Mouse (Mus musculus): ENCODE data around the gene Rgp1. TPM values are rescaled to one million over a fixed set of nuclear protein-coding genes. Genes with fewer than 3 reads are reported as not detected.
"Not testable (repeated sequence)": the region's sequence is repeated elsewhere in the genome, so short reads cannot be mapped to it uniquely, and the experiment has no call there.

Gene Rgp1
- total RNA-seq (2022), result 10 to 100 TPM; 31.3 to 39.6 (median 34.6) TPM

DNA sequence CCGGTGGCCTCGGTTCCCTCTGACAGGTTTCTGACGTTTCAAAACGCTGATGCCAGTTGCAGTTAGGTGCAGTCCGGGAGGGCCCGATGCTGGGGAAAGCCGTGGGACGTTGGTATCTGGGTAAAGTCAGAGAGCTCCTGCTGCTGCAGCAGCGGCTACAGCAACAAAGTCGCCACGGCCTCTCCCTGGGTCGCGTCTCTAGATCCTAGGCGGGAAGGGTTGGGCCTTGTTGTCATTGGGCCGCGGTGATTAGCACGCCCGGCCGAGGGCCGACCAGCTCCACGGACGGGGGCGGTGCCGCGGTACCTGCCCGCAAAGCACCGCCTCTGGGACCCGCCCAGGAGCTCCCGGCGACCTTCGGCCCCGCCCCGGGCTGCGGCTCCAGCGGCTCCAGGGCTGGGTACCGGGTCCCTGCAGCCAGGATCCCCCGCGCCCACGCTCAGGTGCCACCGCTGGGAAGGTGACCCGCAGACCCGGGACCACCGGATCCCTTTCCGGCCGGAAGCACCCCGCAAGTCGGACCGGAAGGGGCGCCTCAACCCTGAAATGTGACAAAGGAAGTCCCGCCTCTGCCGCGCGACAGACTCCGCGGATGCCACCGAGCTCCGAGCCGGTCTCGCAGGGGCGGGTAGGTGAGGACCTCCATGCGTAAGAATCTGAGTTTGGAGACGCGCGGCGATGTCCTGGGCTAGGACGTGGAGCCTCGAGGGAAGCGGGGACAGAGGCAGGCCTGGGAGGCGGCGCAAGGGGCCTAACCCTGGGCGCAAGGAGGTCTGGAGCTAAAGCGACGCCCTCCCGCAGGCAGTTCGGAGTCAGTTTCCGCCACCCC lies at the start of gene Rgp1, which contains the start of gene Gba2:
Rgp1 (plus strand) TSS at position 340 of the 829 bp plus-strand sequence.
Gba2 (minus strand) TSS at position 498 of the 829 bp plus-strand sequence.
- peak; percentile 87 for DNase-seq (ENCODE audit: low spot score)

DNA sequence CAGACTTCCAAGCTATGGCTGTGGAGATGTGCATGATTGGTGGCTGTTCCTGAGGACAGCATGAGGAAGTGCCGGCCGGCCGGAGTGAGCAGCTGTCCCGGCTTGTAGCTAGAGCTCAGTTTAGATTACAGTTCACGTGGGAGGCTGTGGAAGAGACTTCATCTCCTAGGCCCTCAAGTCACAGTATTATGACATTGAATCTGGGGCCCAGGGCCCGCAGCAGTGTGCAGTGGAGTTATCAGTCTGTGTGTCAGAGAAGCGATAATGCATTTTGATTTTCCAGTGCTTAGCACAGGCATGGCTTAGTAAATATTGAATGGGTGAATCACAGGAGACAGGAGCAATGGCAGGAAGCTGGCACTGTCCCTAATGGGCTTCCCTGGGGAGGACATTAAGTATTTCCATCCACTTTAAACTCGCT lies 48.4 kb upstream of the Rgp1 start:
- no peak for DNase-seq (ENCODE audit: low spot score)

DNA sequence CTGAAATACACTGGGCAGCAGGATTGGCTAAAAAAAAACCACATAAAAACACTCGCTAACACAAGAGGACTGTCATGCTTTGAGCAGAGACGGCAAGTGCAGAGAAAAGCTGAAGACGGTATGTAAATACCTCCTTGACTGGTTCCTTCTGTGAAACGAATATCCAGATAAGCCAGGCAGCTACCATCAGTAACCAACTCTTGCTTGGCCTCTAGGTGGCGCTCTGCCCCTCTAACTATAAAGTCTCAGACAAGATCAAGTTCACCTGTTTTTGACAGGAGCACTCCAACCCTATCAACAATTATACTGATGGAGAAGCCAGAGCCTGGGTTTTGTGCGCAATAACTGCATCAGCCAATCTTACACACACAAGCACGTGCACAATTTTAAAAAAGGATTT lies 47.9 kb upstream of the Rgp1 start:
- DNase-seq (ENCODE audit: low spot score), result peak; percentile 58

DNA sequence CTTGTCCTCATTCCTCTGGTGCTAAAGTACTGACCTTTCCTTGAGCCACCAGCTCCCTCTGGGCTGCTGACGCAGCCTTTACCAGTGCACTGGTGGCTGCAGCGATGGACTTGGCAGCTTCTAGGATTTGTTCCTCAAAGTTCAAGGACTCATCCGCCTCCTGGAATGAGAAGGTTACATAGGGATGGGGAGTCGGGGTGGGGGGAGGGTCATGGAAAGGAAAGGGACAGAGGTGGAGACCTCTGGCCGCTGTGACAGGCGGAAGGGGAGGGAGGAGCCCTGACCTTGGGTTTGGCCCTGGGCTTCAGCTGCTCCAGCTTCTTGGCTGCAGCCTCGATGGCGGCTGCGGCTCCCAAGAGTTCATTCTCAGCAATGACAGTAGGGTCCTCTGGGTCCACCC lies 45.2 kb upstream of the Rgp1 start:
- no peak for DNase-seq (ENCODE audit: low spot score)

DNA sequence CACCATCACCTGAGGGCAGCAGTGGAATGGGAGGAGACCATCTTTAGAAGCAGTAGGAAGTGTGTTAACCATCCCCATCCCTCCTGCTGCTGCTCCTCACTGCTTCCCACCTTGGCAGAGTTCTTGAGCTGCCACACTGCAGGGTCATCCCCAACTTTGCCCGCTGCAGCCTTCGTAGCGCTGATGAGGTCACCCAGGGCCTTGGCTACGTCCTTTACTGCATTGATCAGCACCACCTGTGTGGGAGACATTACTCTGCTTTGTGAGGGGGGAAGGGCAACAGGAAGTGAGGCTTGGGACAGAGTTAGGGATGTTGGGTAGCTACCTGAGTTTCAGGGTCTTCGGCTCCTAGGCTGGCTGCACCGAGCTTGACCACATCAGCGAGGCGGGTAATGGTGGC lies 42.9 kb upstream of the Rgp1 start:
- no peak for DNase-seq (ENCODE audit: low spot score)

DNA sequence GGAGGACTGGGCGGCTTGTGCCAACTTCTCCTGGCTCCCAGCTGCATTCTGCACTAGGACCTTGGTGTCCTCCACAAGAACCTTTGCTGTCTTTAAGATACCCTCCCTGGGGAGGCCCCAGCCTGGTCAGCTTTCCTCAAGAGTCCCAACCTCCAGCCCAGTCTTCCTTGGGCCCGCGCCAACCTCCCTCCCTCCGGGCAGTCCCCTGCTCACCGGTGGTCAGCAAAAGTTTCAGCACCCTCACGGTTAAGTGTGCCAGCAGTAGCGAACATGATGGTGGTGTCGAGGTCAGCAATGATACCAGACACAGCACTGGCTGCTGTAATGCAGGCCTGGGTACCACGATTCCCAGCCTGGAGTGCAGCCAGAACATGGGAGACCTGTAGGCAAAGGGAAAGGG lies 42.5 kb upstream of the Rgp1 start:
- no peak for DNase-seq (ENCODE audit: low spot score)

DNA sequence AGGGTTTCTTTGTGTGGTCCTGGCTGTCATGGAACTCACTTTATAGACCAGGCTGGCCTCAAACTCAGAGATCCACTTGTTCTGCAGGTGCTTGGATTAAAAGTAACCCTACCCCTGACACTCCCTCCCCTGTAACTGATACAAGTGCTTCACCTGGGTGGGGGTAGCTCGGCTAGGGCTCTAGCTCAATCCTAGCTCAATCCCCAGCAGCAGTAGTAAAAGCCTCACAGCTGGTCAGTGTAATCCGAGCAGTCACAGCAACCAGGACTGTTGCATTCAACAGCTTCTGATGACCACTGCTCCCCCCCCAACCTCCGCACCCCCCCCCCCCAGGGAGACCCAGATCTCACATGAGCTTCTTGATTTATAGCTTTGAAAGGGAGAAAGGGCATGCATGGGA lies 36.5 kb upstream of the Rgp1 start:
- DNase-seq (ENCODE audit: low spot score), result no peak

DNA sequence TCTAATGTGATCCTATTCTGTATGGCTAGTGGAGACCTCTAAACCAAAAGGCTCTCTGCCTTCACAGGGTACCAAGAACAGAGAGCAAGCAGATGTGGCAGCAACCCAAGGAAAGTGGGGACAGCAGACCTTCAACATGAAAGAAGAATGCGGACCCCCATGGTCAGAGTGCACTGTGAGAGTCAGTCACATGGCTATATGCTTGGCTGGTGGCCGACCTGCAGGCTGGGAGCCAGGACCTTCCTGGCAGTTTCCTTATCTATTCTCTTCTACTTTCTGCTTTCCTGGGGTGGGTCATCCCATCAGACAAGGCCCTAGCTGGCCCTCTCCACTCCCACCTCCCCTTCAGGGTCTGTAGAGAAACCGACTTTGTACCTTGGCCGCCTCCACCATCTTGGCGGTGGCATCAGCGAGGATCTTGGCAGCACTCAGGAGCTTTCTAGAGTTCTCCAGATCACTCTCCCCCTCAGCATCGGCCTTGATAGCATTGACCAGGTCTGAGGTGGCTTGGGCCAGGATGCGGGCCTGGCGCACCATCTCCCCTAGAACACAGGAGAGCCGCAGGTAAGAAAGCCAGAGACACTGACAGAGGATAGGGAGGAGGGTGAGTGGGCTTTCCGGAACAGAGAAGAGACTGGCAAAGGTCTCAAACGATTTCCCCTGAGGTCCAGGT lies 32.0 kb upstream of the Rgp1 start:
- no peak for DNase-seq (ENCODE audit: low spot score)

DNA sequence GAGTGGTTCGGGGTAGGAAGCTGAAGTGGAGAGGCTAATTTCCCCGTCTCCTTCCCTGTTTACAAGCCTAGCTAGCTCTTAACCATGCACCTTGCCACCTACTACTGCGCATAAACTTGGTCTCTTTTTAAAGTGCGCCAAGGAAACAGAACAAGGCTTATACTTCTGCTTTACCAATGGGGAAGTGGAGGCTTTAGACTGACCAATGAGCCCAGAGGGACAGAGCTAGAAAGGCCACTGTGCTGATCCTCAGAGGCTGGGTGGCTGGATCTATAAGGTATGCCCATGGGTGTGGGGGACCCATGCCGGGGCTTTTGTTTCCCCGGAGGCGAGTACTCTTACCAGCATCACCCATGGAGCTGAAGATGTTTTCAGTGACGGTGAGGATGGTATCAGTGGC lies 31.4 kb upstream of the Rgp1 start:
- DNase-seq (ENCODE audit: low spot score), result no peak

DNA sequence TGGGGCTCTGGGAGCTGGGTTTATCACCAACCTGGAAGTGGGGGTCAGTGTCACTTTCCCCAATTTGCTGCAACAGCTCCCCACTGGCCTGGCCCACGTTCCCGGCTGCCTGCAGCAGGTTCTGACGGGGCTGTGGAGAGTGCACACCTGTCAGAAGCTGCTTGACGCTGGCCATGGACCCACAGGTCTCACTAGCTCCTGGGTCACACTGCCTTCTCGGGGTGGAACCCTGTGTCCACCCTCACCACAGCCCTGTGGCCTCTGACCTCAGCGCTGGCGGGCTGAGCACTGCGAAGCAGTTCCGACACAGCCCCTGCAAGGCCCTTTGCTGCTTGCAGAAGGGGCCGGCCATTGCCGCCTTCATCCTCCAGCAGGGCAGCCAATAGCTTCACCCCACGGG lies 29.5 kb upstream of the Rgp1 start:
- DNase-seq (ENCODE audit: low spot score), result no peak

DNA sequence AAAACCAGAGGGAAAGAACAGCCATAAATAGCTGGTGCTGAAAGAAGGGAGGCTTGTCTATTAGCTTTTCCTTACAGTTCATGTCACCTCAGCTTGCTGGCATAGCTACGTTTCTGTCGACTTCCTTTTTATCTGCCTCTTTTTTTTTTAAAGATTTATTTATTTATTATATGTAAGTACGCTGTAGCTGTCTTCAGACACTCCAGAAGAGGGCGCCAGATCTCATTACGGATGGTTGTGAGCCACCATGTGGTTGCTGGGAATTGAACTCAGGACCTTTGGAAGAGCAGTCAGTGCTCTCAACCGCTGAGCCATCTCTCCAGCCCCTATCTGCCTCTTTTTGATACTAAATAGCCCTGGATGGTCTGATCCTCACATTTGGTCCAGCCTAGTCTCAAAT lies 26.7 kb upstream of the Rgp1 start:
- not testable (repeated sequence) for DNase-seq (ENCODE audit: low spot score)

DNA sequence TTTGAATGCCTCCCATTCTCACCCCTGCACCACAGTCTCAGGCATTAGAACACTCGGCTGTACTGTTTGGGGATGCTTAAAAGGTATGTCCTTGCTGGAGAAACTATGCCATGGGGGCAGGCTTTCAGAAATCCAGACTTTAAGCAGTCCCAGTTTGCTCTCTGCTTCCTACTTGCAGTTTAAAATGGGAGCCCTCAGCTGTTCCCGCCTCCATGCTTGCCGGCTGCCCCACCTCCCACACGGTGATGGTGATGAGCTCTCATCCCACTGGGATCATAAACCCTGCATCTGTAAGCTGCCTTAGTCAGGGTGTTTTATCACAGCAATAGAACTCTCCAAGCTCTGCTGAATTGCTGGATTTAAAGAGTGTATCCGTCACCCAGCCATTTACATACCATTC lies 26.1 kb upstream of the Rgp1 start:
- no peak for DNase-seq (ENCODE audit: low spot score)

DNA sequence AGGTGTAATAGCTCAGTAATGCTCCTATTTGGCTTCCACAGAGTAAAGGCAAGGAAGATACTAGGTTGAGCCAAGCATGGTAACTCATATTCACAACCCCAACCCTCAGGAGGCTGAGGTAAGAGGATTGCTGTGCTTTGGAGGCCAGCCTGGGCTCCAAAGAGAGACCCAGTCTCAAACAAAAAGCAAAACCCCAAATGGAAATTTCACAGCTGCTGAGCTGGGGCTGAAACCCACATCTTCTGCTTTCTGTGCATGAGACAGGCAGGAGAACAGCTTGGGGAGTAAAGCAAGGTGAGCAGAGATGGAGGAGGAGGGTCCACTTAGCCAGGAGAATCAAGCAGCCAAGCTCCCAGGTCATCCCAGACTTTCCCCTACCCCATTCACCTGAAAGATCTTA lies 24.6 kb upstream of the Rgp1 start:
- DNase-seq (ENCODE audit: low spot score), result no peak

DNA sequence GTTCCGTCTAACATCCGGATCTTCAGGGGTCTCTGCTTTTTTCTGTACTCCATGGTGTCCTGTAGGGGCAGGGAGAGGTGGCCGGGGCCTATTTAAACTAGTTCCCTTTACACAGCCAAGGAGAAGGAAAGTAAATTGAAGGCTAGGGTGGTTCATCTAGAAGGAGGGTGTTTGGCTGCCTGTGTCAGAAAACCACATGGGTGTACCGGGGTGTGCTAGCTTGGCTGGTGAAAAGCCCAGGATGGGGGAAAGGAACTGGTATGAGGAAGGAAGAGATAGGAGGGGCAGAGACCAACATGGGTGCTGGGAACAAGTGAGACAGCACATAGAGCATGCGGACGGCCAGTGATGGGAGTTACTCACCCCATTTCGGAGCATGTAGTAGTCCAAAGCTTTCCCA lies 22.6 kb upstream of the Rgp1 start:
- DNase-seq (ENCODE audit: low spot score), result no peak

DNA sequence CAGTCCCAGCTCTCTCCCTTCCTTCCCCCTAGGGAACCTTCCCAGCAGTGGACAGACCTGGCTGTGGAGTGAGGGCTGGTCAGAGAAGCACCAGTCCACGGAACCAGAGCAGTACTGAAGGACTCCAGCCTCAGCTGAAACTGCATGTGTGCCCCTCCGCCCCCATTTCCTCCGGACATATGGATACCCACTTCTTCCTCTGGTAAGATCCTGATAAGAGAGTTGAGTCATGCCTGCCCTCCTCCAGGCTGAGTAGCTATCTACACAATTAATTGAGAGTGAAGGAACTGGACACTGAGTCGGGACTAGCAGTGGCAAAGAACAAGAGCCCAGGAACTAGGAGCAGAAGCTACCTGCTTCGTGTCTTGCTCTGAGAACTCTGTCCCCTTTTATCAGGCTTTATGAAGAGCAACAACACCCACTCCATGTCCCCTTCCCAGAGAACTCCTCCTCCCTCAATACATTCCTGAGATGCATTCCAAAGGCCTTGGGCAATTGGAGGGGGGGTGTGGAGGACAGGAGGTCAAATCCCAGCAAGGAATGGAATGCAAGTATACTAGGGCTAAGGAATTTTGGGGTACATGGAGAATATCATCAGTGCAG lies 20.4 kb upstream of the Rgp1 start:
- DNase-seq (ENCODE audit: low spot score), result no peak

DNA sequence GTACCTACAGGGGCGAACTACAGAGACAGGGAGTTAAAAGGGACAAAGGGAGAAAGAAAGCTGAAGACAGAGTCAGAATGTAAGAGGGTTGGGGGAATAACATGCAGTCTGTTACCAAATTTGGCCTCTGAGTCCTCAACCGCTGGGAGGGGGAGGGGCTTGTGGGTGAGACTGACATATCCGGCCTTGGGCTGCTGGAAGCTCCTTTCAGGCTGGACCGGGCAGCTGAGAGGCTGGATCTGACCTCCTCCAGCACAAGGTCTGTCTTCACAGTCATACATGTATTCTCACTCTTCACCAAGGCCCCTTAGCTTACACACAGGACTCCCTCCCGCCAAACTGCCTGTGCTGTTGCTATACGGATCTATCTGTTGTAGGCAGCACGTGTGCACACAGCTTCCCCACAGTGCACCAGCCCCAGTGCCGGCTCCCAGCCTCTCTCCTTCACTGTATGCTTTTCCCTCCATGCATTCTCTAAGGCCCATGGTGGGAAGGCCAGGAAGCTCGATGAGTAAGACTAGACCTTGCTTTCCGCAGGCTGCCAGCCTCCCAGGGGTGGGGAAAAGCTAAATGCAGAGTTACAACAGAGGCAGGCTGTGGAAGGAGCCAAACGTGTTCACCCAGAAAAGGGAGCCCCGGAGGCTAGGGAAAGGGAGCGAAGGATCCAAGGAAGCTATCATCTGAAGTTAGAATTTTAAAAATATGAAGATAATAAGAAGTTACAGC lies 19.7 kb upstream of the Rgp1 start:
- DNase-seq (ENCODE audit: low spot score), result peak; percentile 70

DNA sequence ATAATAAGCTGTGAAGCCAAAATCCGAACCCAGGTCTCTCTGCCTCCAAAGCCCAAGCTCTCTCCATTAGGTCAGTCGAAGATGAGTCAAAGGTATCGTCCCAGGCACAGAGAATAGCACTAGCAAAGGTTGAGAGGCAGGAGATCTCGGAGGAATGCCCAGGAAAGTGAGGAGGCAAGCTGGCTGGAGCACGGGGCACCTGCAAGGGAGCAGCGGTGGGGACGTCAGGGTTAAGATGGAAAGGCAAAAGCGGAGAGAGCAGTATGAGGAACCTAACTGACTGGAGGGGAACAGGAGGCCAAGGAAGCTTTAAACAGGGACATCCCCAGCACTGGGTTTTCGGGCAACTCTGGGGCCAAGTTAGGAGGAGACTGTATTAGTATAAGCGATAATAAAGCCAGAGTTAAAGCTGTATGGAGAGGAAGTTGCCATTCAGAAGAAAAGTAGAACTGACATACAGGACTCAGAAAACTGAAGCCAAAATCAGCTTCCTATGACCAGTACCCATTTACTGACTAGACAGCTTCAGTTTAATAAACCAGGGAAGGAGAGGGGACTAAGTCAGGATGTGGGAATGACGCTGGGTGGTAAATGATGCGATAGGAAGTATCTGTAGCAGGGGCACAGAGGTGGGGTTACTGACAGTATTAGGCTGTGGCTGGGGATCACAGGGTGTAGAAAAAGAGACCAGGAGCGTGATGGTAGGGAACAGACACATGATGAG lies 18.8 kb upstream of the Rgp1 start:
- DNase-seq (ENCODE audit: low spot score), result no peak

DNA sequence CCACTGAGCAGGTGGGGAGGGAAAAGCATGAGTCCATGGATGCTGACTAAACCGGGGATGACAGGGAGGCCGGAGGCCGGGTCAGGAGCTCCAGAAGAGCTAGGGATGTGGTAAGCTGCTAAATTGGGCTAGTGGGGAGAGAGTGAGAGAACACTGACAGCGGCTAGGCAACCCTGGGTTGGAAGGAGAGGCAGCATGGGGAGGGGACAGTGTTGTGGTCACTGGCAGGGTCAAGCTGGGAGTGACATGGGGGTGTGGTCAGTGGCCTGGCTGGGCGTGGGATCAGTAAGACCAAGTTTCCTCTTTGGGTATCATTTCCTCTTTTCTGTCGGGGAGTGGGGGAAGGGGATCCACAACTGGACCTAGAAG lies 18.3 kb upstream of the Rgp1 start:
- peak; percentile 72 for DNase-seq (ENCODE audit: low spot score)

DNA sequence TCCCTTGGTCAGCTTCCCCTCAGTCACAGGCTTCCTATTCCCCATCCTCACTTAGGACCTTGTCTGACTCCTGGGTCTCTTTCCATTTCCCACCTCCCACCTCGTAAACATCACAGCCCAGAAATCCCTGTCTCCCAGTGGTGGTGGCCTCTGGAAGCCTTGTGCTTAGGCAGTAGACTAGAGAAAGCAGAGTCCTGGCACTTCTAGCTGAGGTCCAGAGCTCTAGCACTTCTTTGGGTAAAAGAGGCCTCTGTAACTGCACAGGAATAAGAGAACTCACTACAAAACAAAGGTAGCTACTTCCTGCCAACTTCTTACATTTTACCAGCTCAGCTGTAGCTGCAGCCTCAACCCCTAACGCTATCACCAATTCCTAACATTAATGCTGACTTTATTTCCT lies 17.5 kb upstream of the Rgp1 start:
- DNase-seq (ENCODE audit: low spot score), result no peak

DNA sequence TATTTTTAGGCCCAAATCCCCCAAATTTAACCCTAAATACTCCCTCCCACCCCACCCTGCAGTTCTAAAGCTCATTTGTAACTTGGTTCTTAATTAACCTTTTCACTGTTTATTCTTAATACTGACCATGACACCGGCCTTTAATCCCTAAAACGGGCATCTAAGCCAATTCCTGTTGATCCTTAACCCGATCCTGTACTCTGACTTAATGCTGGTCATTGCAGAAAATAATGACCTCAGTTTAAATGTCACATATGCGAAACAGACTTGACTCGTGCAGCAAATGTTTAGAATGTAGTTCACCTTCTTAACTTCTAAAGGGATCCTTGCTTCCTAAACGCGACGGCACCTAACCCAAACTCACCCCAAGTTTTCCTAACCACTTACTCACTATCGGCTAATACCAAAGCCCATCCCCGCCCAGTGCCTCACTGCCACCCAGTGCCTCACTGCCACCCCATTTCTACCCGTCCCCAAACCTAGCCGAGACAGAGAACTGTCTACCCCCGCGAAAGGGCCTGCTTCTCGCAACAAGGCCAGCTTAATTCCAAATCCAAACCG lies 17.0 kb upstream of the Rgp1 start:
- no peak for DNase-seq (ENCODE audit: low spot score)

All from heart, adult 8-10 months (tissue).